Mouse (Mus musculus) adrenal gland, postnatal 14 days (tissue): ENCODE results near the gene Sec14l1. TPM values are rescaled to one million over a fixed set of nuclear protein-coding genes. Genes with fewer than 3 reads are reported as not detected.
"Not testable (repeated sequence)": the region's sequence is repeated elsewhere in the genome, so short reads cannot be mapped to it uniquely, and the experiment has no call there.

ENCODE experiments used
- DNase-seq: peaks from one replicate; pipeline ENCODE4 v3.0.0; 2021; ENCODE audit warnings: mixed read lengths
- long read RNA-seq, 2 experiments: library from polyadenylated mRNA; stranded (forward); transcript quantifications; one replicate each; pipeline ENCODE4 v2.0.0; 2021
- total RNA-seq: library from RNA; stranded (reverse); gene quantifications from 2 replicates; pipeline ENCODE4 v1.2.3, GENCODE M21; 2021

The Sec14l1 gene
- 119 TPM in 2 replicates for total RNA-seq
- long read RNA-seq, experiment 1, full-length matches to known transcripts = 112 of 185 reads
- long read RNA-seq, experiment 1, partial matches to known transcripts = 21 of 185 reads
- long read RNA-seq, experiment 1, other reads (novel, unspliced or antisense) = 52 of 185 reads
- long read RNA-seq, experiment 2, full-length matches to known transcripts = 60 of 95 reads
- long read RNA-seq, experiment 2, partial matches to known transcripts = 8 of 95 reads
- long read RNA-seq, experiment 2, other reads (novel, unspliced or antisense) = 27 of 95 reads

- DNase-seq = peak; percentile 100
Observed at GRCm38 (mm10) chr11:117114592-117115345, at the start of gene Sec14l1. Gene Sec14l1, plus strand, starts transcription at chr11:117115168.

DNA sequence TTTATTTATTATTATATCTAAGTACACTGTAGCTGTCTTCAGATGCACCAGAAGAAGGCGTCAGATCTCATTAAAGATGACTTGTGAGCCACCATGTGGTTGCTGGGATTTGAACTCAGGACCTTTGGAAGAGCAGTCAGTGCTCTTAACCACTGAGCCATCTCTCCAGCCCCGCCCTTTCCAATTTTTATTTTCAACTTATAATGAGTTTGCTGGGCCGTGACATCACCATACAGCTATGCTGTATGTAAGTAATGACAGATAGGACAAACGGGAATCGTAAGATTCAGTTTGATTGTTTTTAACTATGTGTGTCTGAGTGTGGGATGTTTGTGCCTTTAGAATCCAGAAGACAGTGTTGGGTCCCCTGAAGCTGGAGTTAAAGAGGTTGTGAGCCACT is 49.4 kb upstream of the Sec14l1 start:
- not testable (repeated sequence) for DNase-seq

DNA sequence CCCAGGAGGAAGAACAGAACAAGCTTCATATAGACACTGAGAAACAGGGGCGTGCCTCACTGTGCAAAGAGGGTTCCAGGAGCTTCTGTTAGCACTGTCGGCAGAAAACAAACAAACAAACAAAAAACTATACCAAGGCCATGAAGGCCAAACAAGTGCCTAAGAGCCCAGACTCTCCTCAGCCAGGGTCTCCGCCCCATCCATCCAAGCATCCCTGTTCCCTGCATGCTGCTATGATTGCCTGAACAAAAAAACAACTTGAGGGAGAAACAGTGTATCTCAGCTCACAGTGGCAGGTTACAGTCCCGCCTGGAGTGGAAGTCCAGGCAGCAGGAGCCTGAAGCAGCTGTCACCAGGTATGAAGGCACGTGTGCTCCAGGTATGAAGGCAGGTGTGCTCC is 48.2 kb upstream of the Sec14l1 start:
- DNase-seq = no peak

- no peak for DNase-seq
Observed at GRCm38 (mm10) chr11:117068332-117068731, 46.6 kb upstream of the Sec14l1 start.

DNA sequence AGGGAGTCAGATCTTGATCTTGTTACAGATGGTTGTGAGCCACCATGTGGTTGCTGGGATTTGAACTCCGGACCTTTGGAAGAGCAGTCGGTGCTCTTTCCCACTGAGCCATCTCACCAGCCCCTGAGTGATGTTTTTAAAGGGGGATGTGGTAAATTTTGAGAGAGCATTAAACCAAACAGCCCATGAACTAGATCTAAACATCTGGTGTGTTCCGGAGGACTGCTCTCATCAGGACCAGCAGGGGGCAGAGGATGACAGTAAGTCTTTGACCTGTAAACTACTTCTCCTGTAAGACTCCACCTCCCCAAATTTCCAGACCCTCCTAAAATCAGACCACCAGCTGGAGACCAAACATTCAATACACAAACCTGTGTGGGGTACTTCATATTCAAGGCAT is 45.9 kb upstream of the Sec14l1 start:
- no peak for DNase-seq

DNA sequence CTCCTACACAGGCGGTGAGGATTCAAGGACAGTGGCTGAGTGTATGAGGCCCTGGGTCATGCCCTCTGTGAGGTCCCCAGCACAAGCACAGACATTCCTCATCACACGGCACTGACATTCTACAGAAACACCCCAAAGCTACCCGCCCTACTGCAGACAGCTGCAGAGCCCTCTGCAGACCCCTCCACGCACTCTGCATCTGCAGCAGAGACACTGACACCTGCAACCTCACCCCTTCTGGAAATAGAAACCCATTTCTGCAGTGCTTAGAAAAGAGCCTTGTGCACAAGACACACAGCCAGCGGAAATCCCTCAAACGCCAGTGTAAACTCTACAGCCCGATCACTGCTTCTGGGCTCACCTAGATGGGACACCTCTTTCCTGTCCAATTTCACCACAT is 44.3 kb upstream of the Sec14l1 start:
- DNase-seq = no peak

DNA sequence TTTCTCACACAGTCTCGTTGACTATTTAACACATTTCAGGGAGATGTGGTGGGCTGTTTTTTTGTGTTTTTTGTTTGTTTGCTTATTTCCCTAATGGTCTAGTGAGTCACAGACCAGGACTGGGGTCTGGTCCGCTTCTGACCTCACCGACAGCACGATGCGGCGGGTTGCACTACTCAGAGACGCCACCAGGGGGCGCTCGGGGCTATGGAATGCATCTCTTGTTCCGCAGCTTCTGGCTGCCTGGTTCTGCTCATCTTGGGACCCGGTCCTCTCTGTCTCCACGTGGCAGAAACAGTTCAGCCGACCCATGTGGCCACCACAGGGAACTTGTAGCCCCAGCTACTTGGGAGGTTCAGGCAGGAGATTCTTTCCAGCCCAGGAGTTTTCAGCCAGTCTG is 42.8 kb upstream of the Sec14l1 start:
- DNase-seq = peak; percentile 90

DNA sequence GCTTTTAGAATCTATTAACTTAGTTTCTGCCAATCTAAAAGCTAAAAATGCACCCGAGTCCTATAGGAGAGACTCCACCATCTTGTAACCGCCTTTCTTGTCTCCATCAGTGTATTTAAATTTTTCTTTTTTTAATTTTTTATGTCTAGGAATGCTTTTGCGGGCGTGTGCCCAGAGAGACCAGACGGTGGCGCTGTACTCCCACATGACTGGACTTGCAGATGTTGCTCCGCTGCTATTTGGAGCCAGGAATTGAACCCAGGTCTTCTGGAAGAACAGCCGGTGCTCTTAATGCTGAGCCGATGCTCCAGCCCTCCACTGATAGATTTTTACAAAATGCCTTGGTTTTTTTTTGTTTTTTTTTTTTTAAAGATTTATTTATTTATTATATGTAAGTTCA is 41.5 kb upstream of the Sec14l1 start:
- DNase-seq = no peak

- peak; percentile 92 for DNase-seq
Observed at GRCm38 (mm10) chr11:117076576-117077196, 38.3 kb upstream of the Sec14l1 start.

DNA sequence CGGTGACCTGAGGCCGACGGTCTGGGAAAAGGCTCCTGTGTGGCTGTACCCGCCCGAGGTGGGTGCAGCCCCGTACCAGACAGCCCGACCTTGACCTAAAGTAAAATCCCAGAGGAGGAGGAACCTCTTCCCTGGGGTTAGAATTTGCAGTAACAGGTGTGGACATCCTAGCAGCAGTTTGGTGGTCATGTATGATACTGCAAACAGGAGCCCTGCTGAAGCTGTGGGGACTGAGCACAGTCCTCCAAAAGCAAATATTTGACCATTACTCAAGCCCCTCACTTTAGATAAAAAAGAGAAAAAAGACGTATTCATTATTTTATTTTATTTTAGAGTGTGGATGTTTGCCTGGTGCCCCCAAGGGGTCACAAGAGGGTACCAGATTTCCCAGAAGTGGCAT is 37.7 kb upstream of the Sec14l1 start:
- DNase-seq = no peak

DNA sequence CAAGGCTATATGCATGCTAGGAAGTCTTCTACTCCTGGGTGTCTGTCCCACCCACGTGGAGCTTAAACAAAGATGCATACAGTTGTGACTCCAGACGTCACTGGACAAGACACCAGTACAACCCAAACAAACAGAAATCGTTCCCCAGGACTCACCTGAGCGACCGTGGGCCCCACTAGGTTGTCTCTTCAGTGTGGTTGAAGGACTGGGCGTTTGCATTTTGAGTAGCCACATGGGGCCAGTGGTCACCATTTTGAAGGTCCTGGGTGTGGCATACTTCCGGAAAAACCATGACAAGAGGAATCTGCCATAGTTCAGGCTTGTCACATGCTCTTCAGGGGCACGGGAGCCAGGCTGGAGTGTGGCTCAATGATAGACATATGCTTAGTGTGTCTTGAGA is 37.1 kb upstream of the Sec14l1 start:
- DNase-seq = no peak

DNA sequence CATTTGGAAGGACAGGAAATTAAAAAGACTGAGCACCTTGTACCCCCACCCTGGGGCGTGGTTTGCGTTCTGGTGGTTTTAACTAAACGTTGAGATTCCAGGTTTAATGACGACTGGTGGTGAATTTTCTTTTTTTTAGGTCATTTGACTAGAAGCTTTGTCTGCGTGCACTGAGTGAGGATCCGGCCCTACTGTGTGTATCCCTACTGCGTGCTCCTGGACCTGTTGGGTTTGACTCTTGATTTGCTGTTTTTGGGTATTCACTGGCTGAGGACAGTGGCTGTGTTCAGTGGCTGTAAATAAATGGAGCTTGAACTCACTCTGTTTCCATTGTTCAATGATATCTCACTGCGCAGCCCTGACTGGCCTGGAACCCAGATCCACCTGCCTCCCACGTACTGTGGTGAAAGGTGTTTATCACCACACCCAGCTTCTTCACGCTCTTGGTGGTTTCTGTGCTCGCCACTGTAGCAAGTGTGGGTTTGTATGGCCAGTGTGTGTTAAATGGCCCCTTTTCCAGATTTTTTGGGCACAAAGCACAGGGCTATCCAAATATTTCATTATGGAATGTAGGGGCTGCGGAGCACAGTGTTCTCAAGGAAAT is 36.2 kb upstream of the Sec14l1 start:
- DNase-seq = no peak

GRCm38 (mm10) chr11:117079651-117080190 is 35.2 kb upstream of the Sec14l1 start:
- no peak for DNase-seq

DNA sequence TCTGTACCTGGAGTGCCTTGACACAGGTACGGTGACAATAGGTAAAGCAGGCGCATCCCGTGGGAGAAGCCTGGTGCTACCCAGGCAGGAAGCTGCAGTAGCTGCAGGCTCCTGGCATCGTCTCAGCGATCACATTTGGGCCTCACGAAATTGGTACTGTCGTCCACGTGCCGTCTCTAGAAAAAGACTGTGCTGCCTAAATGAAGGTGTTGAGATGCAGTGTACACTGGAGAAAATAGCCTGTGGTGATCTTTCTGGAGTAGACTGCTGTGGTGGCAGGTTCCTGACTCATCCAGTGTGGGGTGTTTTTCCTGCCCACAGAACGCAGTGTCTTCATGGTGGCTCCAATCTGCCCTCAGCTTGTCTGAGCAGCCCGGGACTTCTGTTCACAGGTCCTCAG is 34.8 kb upstream of the Sec14l1 start:
- no peak for DNase-seq

DNA sequence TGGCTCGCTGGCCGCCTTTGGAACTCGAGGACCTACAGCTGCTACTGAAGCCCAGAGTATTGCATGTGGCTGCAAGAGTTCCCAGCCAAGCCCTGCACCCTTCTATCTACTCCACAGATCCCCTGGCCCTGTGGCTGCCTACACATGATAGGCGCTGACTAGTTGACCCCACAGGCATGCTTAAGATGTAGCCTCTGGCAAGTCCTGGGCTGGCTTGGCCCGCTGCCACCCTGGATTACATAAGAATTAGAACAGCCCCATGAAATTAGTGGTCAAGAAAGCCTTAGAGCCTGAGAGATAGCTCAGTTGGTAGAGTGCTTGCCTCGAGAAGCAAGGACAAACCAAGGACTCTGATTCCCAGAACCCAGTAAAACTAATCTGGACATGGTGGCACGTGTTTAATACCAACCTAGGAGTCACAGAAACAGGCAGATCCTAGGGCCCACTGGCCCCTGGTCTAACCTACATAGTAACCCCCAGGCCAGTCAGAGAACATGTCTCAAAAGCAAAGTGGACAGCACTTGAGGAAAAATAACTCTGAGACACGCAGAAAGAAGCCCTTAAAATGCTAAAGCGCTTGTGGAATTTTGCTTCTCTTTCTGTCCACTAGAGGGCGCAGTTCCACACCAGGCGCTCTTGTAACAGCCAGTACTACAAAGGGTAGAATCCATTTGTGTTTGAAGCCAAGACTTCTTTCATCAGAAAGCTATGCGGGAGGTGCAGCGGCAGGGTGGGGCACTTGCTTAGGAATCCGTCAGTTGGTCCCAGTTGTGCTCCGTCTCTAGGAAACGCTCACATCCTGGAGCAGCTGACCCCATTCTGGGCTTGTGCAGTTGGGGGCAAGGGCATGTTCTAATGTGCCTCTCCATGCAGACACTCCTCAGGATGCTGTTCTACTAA is 33.6 kb upstream of the Sec14l1 start:
- DNase-seq = peak; percentile 87

DNA sequence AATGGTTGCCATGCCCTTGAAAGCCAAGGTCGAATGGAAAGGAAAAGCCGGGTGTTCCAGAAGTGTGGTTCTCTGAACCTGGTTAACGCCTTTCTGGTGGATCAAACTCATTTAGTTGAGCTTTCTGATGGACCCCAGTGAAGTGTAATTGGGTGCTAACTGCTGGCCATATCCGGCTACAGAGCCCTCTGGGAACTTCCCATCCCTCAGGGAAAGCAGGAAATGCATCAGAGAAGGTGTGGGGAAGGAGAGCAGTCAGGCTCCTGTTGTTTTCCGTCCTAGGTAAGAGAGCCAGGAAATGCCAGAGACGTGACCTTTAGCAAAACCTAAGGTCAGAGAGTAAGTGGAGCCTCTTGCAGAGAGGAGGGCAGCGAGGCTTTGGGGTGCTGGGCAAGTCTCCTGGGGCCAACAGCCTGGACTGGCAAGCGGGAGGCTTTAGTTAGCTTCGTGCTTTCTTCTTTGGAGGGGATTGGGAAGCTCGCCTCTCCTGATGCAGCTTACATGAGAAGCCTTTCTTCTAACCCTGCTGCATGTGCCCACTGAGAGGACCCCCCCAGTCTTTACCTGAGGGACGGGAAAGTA is 32.5 kb upstream of the Sec14l1 start:
- no peak for DNase-seq

- DNase-seq = peak; percentile 73
Observed at GRCm38 (mm10) chr11:117083052-117083881, 31.7 kb upstream of the Sec14l1 start.

DNA sequence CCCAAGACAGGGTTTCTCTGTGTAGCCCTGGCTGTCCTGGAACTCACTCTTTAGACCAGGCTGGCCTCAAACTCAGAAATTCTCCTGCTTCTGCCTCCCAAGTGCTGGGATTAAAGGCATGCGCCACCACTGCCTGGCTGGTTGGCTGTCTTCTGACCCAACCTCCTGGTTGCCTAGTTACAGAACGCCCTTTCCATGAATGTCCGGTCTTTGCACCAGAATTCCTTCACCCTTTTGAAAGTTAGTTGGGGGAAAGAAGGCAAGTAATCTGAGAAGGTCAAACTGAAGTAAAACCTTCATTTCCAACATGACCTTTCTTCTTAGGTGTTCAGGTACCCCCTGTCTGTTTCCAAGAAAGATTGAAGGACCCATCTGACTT is 31.1 kb upstream of the Sec14l1 start:
- DNase-seq = not testable (repeated sequence)

GRCm38 (mm10) chr11:117086215-117086614 is 28.8 kb upstream of the Sec14l1 start:
- peak; percentile 45 for DNase-seq
